Mouse (Mus musculus) frontal cortex, adult 2 months (tissue): ENCODE measurements around the gene Elovl6. TPM values are rescaled to one million over a fixed set of nuclear protein-coding genes. Genes with fewer than 3 reads are reported as not detected.
A peak's percentile ranks its signal among the peaks of the same experiment; 100 is the strongest.

Experiments
- DNase-seq, 2 experiments: peaks; one replicate each; pipeline ENCODE4 v3.0.0; 2022; ENCODE audit warnings: low spot score in 1 of 2; ENCODE audit errors: extremely low spot score in 1 of 2
- polyA plus RNA-seq: library from polyadenylated mRNA; depleted of rRNA; stranded (reverse); fragments of >200 nt; gene quantifications from 2 replicates; pipeline ENCODE4 v1.2.3, GENCODE M21; 2012; rRNA removed

Gene Elovl6
- polyA plus RNA-seq, result 27.4 and 28.1 TPM in 2 replicates

GRCm38 (mm10) chr3:129532180-129532864, at the start of gene Elovl6:
Gene Elovl6, plus strand, starts transcription at chr3:129532355.
- DNase-seq, result peak; percentile 55 to 88

- DNase-seq, result no peak
These were observed 43.4 kb upstream of the Elovl6 start for GRCm38 (mm10) chr3:129488774-129489173.

- DNase-seq, result no peak
These were observed 38.0 kb upstream of the Elovl6 start for GRCm38 (mm10) chr3:129494123-129494522.

GRCm38 (mm10) chr3:129494731-129495130, 37.4 kb upstream of the Elovl6 start:
- DNase-seq, result no peak

GRCm38 (mm10) chr3:129503781-129504180, 28.4 kb upstream of the Elovl6 start:
- no peak for DNase-seq

GRCm38 (mm10) chr3:129504928-129505327, 27.2 kb upstream of the Elovl6 start:
- no peak for DNase-seq

GRCm38 (mm10) chr3:129507736-129508135, 24.4 kb upstream of the Elovl6 start:
- no peak for DNase-seq

- DNase-seq, result no peak
These were observed 23.6 kb upstream of the Elovl6 start for GRCm38 (mm10) chr3:129508571-129508970.

GRCm38 (mm10) chr3:129509725-129510124, 22.4 kb upstream of the Elovl6 start:
- DNase-seq, result no peak

- no peak for DNase-seq
These were observed 16.2 kb upstream of the Elovl6 start for GRCm38 (mm10) chr3:129515863-129516436.

- peak in 1 of 2 experiments; percentile 17 for DNase-seq
These were observed 11.7 kb upstream of the Elovl6 start for GRCm38 (mm10) chr3:129520499-129520898.

GRCm38 (mm10) chr3:129523456-129524143, 8.6 kb upstream of the Elovl6 start:
- no peak for DNase-seq

- no peak for DNase-seq
These were observed 5.1 kb upstream of the Elovl6 start for GRCm38 (mm10) chr3:129527046-129527445.

- no peak for DNase-seq
These were observed 2.8 kb upstream of the Elovl6 start for GRCm38 (mm10) chr3:129529311-129529710.

- DNase-seq, result no peak
These were observed 1.7 kb upstream of the Elovl6 start for GRCm38 (mm10) chr3:129530461-129530860.

GRCm38 (mm10) chr3:129532865-129533742, 949 bp downstream of the Elovl6 start:
- peak in 1 of 2 experiments; percentile 55 for DNase-seq

- peak in 1 of 2 experiments; percentile 64 for DNase-seq
These were observed 1.8 kb downstream of the Elovl6 start for GRCm38 (mm10) chr3:129533743-129534530.

- no peak for DNase-seq
These were observed 3.3 kb downstream of the Elovl6 start for GRCm38 (mm10) chr3:129535444-129535843.

- peak; percentile 97 to 98 for DNase-seq
These were observed 4.0 kb downstream of the Elovl6 start for GRCm38 (mm10) chr3:129536109-129536508.

- DNase-seq, result no peak
These were observed 5.8 kb downstream of the Elovl6 start for GRCm38 (mm10) chr3:129537954-129538353.
